Mouse (Mus musculus): Measurements from ENCODE around the gene Clock. TPM values are rescaled to one million over a fixed set of nuclear protein-coding genes. Genes with fewer than 3 reads are reported as not detected.
A peak's percentile ranks its signal among the peaks of the same experiment; 100 is the strongest.

Clock gene
- total RNA-seq, 2 experiments from 2014 or later, result 5.9 to 7.1 TPM

GRCm38 (mm10) chr5:76183043-76183749, 121.4 kb downstream of the Clock start:
- ATAC-seq (replicated peaks; ENCODE audit: poor library complexity), result no peak

GRCm38 (mm10) chr5:76182326-76182725, 122.3 kb downstream of the Clock start:
- ATAC-seq (replicated peaks; ENCODE audit: poor library complexity), result peak; percentile 45

GRCm38 (mm10) chr5:76179791-76180190, 124.8 kb downstream of the Clock start:
- no peak for ATAC-seq (replicated peaks; ENCODE audit: poor library complexity)

GRCm38 (mm10) chr5:76179171-76179570, 125.4 kb downstream of the Clock start:
- ATAC-seq (replicated peaks; ENCODE audit: poor library complexity), result no peak

GRCm38 (mm10) chr5:76177664-76178063, 126.9 kb downstream of the Clock start:
- ATAC-seq (replicated peaks; ENCODE audit: poor library complexity), result peak; percentile 38; the same call in 1 of the 2 replicates

- no peak for ATAC-seq (replicated peaks; ENCODE audit: poor library complexity)
Observed at GRCm38 (mm10) chr5:76176841-76177240, 127.8 kb downstream of the Clock start.

GRCm38 (mm10) chr5:76176411-76176810, 128.2 kb downstream of the Clock start:
- no peak for ATAC-seq (replicated peaks; ENCODE audit: poor library complexity)

- no peak for ATAC-seq (replicated peaks; ENCODE audit: poor library complexity)
Observed at GRCm38 (mm10) chr5:76175051-76175450, 129.5 kb downstream of the Clock start.

- ATAC-seq (replicated peaks; ENCODE audit: poor library complexity), result no peak
Observed at GRCm38 (mm10) chr5:76171039-76171438, 133.6 kb downstream of the Clock start.

GRCm38 (mm10) chr5:76170522-76170921, 134.1 kb downstream of the Clock start:
- ATAC-seq (replicated peaks; ENCODE audit: poor library complexity), result no peak

- ATAC-seq (replicated peaks; ENCODE audit: poor library complexity), result no peak
Observed at GRCm38 (mm10) chr5:76164827-76165226, 139.8 kb downstream of the Clock start.

- ATAC-seq (replicated peaks; ENCODE audit: poor library complexity), result no peak
Observed at GRCm38 (mm10) chr5:76163828-76164390, 140.7 kb downstream of the Clock start.

- no peak for ATAC-seq (replicated peaks; ENCODE audit: poor library complexity)
Observed at GRCm38 (mm10) chr5:76162926-76163325, 141.7 kb downstream of the Clock start.

GRCm38 (mm10) chr5:76161491-76161890, 143.1 kb downstream of the Clock start:
- ATAC-seq (replicated peaks; ENCODE audit: poor library complexity), result peak; percentile 92

GRCm38 (mm10) chr5:76160086-76160485, 144.5 kb downstream of the Clock start:
- no peak for ATAC-seq (replicated peaks; ENCODE audit: poor library complexity)

Other genes with a start within 250 kb of the Clock start
- 42.1 and 52.7 TPM in 2 replicates for gene Srd5a3, start 164.5 kb downstream of the Clock start, total RNA-seq (2015)
- 26.5 and 35.5 TPM in 2 replicates for gene Srd5a3, start 164.5 kb downstream of the Clock start, total RNA-seq (2017)
- 132 and 134 TPM in 2 replicates for gene Tmem165, start 120.9 kb downstream of the Clock start, total RNA-seq (2015)
- gene Tmem165, start 120.9 kb downstream of the Clock start, total RNA-seq (2017), result 118 and 124 TPM in 2 replicates
- gene Pdcl2, start 26.4 kb upstream of the Clock start, total RNA-seq (2015), result not detected in 2 replicates
- gene Pdcl2, start 26.4 kb upstream of the Clock start, total RNA-seq (2017), result not detected in 2 replicates
- gene Nmu, start 59.0 kb upstream of the Clock start, total RNA-seq (2015), result not detected in 2 replicates
- gene Nmu, start 59.0 kb upstream of the Clock start, total RNA-seq (2017), result not detected in 2 replicates
- gene Gm7271, start 179.2 kb upstream of the Clock start, total RNA-seq (2015), result not detected in 2 replicates
- gene Gm7271, start 179.2 kb upstream of the Clock start, total RNA-seq (2017), result not detected in 2 replicates
- 52.2 and 60.5 TPM in 2 replicates for gene Exoc1, start 224.5 kb upstream of the Clock start, total RNA-seq (2015)
- 52.0 and 67.5 TPM in 2 replicates for gene Exoc1, start 224.5 kb upstream of the Clock start, total RNA-seq (2017)

All from megakaryocyte progenitor cell, adult 5-6 weeks (primary cell).